ENCODE assay signal across 28 mouse cellular contexts in genomic region chr5:136717573-136717854, GRCm38 (mm10). TPM values are rescaled to one million over a fixed set of nuclear protein-coding genes. Genes with fewer than 3 reads are reported as not detected.
"Had no signal": no experiment of that assay in that cellular context is flagged by ENCODE, and none has a peak within 500 bp of the region (broad histone marks: within the 10 kb centered on the region; RNA-seq: fewer than 3 reads in every experiment).

No protein-coding gene starts in this region.

- H3K36me3 ChIP-seq: limb, embryonic 12.5 days; limb, embryonic 15.5 days had no signal

- H3K27ac ChIP-seq: hindbrain, postnatal 0 days; limb, embryonic 12.5 days; limb, embryonic 15.5 days; liver, embryonic 14.5 days; macrophage had no signal

- DNase-seq: kidney, adult 8-10 months; kidney, postnatal 36 days; layer of hippocampus, postnatal 36 days; left cerebral cortex, postnatal 4 days; liver, postnatal 0 days; lung, embryonic 14.5 days; midbrain, embryonic 14.5 days; thymus, adult 18-20 months; thymus, postnatal 36 days had no signal

- H3K4me2 ChIP-seq: limb, embryonic 12.5 days; limb, embryonic 15.5 days; liver, embryonic 11.5 days; lung, embryonic 14.5 days; midbrain, embryonic 11.5 days had no signal

- H3K4me3 ChIP-seq: limb, embryonic 12.5 days; limb, embryonic 15.5 days had no signal

- H3K9me3 ChIP-seq: limb, embryonic 15.5 days had no signal

- H3K9ac ChIP-seq: limb, embryonic 12.5 days; limb, embryonic 15.5 days; liver, embryonic 14.5 days; liver, postnatal 0 days; lung, embryonic 14.5 days had no signal

- ATAC-seq: hindbrain, postnatal 0 days; inflammation-experienced regulatory T-cells, adult 6 months; intestine, embryonic 16.5 days; liver, postnatal 0 days; lung, postnatal 0 days had no signal

RNA-seq across cellular contexts. Expression of gene Myl10, which starts 24.6 kb away (rescaled TPM):
- total RNA-seq: hindbrain, postnatal 0 days; layer of hippocampus, adult 8-10 months; layer of hippocampus, postnatal 10 days; layer of hippocampus, postnatal 36 days; left cerebral cortex, adult 8-10 months; left cerebral cortex, postnatal 14 days; left cerebral cortex, postnatal 4 days; midbrain, postnatal 0 days; neutrophil, adult 5-6 weeks had no signal
- polyA plus RNA-seq: hindbrain, postnatal 0 days; intestine, embryonic 16.5 days; limb, embryonic 12.5 days; liver, embryonic 11.5 days; liver, embryonic 14.5 days; liver, postnatal 0 days; lung, embryonic 14.5 days; lung, postnatal 0 days; macrophage; midbrain, embryonic 11.5 days; midbrain, embryonic 14.5 days; midbrain, postnatal 0 days; small intestine, adult 2 months; spleen, adult 2 months; urinary bladder, adult 2 months had no signal
